Mouse (Mus musculus): ENCODE data around the gene Sh2d5. TPM values are rescaled to one million over a fixed set of nuclear protein-coding genes. Genes with fewer than 3 reads are reported as not detected.

Sh2d5 gene
- polyA plus RNA-seq, 1 experiment: 0.16 TPM

GRCm38 (mm10) chr4:138217951-138218685, 32.1 kb upstream of the Sh2d5 start:
- H3K4me1 ChIP-seq (ENCODE audit: control insufficient read depth, insufficient read depth, low read length): peaks cover 25% of the 10 kb centered on the region
- TF ChIP-seq CTCF (IDR thresholded peaks at IDR 0.05; ENCODE audit: low read depth, low read length): no peak
- TF ChIP-seq POLR2A (IDR thresholded peaks at IDR 0.05; ENCODE audit: borderline replicate concordance, low read depth, low read length): no peak
- H3K4me3 ChIP-seq (ENCODE audit: insufficient read depth, low read length): peak overlapping the region; percentile 90
- H3K27ac ChIP-seq (ENCODE audit: insufficient read depth, low read depth, low read length): no peak overlapping the region

GRCm38 (mm10) chr4:138219331-138219730, 30.9 kb upstream of the Sh2d5 start:
- Histone ChIP-seq H3K4me1 (ENCODE audit: control insufficient read depth, insufficient read depth, low read length) (peaks cover 15% of the 10 kb centered on the region), H3K27ac (ENCODE audit: insufficient read depth, low read depth, low read length) (no peak overlapping the region)

GRCm38 (mm10) chr4:138220761-138221160, 29.4 kb upstream of the Sh2d5 start:
- TF ChIP-seq POLR2A (IDR thresholded peaks at IDR 0.05; ENCODE audit: borderline replicate concordance, low read depth, low read length) (no peak), CTCF (IDR thresholded peaks at IDR 0.05; ENCODE audit: low read depth, low read length) (no peak)
- H3K4me1 ChIP-seq (ENCODE audit: control insufficient read depth, insufficient read depth, low read length): peaks cover 10% of the 10 kb centered on the region
- no peak overlapping the region for H3K27ac ChIP-seq (ENCODE audit: insufficient read depth, low read depth, low read length)
- no peak overlapping the region for H3K4me3 ChIP-seq (ENCODE audit: insufficient read depth, low read length)

More at GRCm38 (mm10) chr4:138219331-138219730, 30.9 kb upstream of the Sh2d5 start:
- TF ChIP-seq CTCF (IDR thresholded peaks at IDR 0.05; ENCODE audit: low read depth, low read length): no peak
- no peak for TF ChIP-seq POLR2A (IDR thresholded peaks at IDR 0.05; ENCODE audit: borderline replicate concordance, low read depth, low read length)
- H3K4me3 ChIP-seq (ENCODE audit: insufficient read depth, low read length): no peak overlapping the region

GRCm38 (mm10) chr4:138221406-138221805, 28.8 kb upstream of the Sh2d5 start:
- Histone ChIP-seq H3K4me1 (ENCODE audit: control insufficient read depth, insufficient read depth, low read length) (peaks cover 9% of the 10 kb centered on the region), H3K27ac (ENCODE audit: insufficient read depth, low read depth, low read length) (no peak overlapping the region), H3K4me3 (ENCODE audit: insufficient read depth, low read length) (no peak overlapping the region)
- no peak for TF ChIP-seq CTCF (IDR thresholded peaks at IDR 0.05; ENCODE audit: low read depth, low read length)
- TF ChIP-seq POLR2A (IDR thresholded peaks at IDR 0.05; ENCODE audit: borderline replicate concordance, low read depth, low read length): no peak

- Histone ChIP-seq H3K4me3 (ENCODE audit: insufficient read depth, low read length) (no peak overlapping the region), H3K27ac (ENCODE audit: insufficient read depth, low read depth, low read length) (no peak overlapping the region), H3K4me1 (ENCODE audit: control insufficient read depth, insufficient read depth, low read length) (peaks cover 9% of the 10 kb centered on the region)
- TF ChIP-seq POLR2A (IDR thresholded peaks at IDR 0.05; ENCODE audit: borderline replicate concordance, low read depth, low read length): no peak
- TF ChIP-seq CTCF (IDR thresholded peaks at IDR 0.05; ENCODE audit: low read depth, low read length): no peak
Measured at GRCm38 (mm10) chr4:138222396-138222795, 27.8 kb upstream of the Sh2d5 start.

- peaks cover 8% of the 10 kb centered on the region for H3K4me1 ChIP-seq (ENCODE audit: control insufficient read depth, insufficient read depth, low read length)
- no peak overlapping the region for H3K4me3 ChIP-seq (ENCODE audit: insufficient read depth, low read length)
- TF ChIP-seq POLR2A (IDR thresholded peaks at IDR 0.05; ENCODE audit: borderline replicate concordance, low read depth, low read length): no peak
- no peak for TF ChIP-seq CTCF (IDR thresholded peaks at IDR 0.05; ENCODE audit: low read depth, low read length)
- no peak overlapping the region for H3K27ac ChIP-seq (ENCODE audit: insufficient read depth, low read depth, low read length)
Measured at GRCm38 (mm10) chr4:138223623-138224022, 26.6 kb upstream of the Sh2d5 start.

- TF ChIP-seq POLR2A (IDR thresholded peaks at IDR 0.05; ENCODE audit: borderline replicate concordance, low read depth, low read length): no peak
- no peak for TF ChIP-seq CTCF (IDR thresholded peaks at IDR 0.05; ENCODE audit: low read depth, low read length)
- H3K4me3 ChIP-seq (ENCODE audit: insufficient read depth, low read length): no peak overlapping the region
- H3K4me1 ChIP-seq (ENCODE audit: control insufficient read depth, insufficient read depth, low read length): no peaks in the 10 kb centered on the region
- H3K27ac ChIP-seq (ENCODE audit: insufficient read depth, low read depth, low read length): no peak overlapping the region
Measured at GRCm38 (mm10) chr4:138246756-138247665, 3.2 kb upstream of the Sh2d5 start.

GRCm38 (mm10) chr4:138251819-138252218, 1.6 kb downstream of the Sh2d5 start:
- TF ChIP-seq CTCF (IDR thresholded peaks at IDR 0.05; ENCODE audit: low read depth, low read length): no peak
- TF ChIP-seq POLR2A (IDR thresholded peaks at IDR 0.05; ENCODE audit: borderline replicate concordance, low read depth, low read length): no peak
- H3K27ac ChIP-seq (ENCODE audit: insufficient read depth, low read depth, low read length): no peak overlapping the region
- H3K4me3 ChIP-seq (ENCODE audit: insufficient read depth, low read length): peak overlapping the region; percentile 47
- no peaks in the 10 kb centered on the region for H3K4me1 ChIP-seq (ENCODE audit: control insufficient read depth, insufficient read depth, low read length)

GRCm38 (mm10) chr4:138252231-138252630, 2.0 kb downstream of the Sh2d5 start:
- TF ChIP-seq POLR2A (IDR thresholded peaks at IDR 0.05; ENCODE audit: borderline replicate concordance, low read depth, low read length) (no peak), CTCF (IDR thresholded peaks at IDR 0.05; ENCODE audit: low read depth, low read length) (no peak)
- Histone ChIP-seq H3K27ac (ENCODE audit: insufficient read depth, low read depth, low read length) (no peak overlapping the region), H3K4me1 (ENCODE audit: control insufficient read depth, insufficient read depth, low read length) (no peaks in the 10 kb centered on the region), H3K4me3 (ENCODE audit: insufficient read depth, low read length) (peak overlapping the region; percentile 47; the same call in 1 of the 2 replicates)
